Mouse (Mus musculus) common myeloid progenitor, adult 5-6 weeks (primary cell): ENCODE measurements around the gene Cenpp. TPM values are rescaled to one million over a fixed set of nuclear protein-coding genes. Genes with fewer than 3 reads are reported as not detected.
A peak's percentile ranks its signal among the peaks of the same experiment; 100 is the strongest.

Source experiments
- ATAC-seq: replicated peaks from 2 replicates; pipeline ENCODE4 v1.8.0; 2016; ENCODE audit warnings: low read depth, mild to moderate bottlenecking, moderate TSS enrichment, inconsistent platforms; ENCODE audit not compliant: poor library complexity, severe bottlenecking
- total RNA-seq: library from RNA; stranded (forward); fragments of 200-1000, 187-1606 nt; gene quantifications from 2 replicates; pipeline ENCODE4 v1.2.3, GENCODE M21; 2017

The Cenpp gene
- total RNA-seq, 1 experiment from 2014 or later, result 31.6 TPM

GRCm38 (mm10) chr13:49467585-49467984, 185.0 kb downstream of the Cenpp start:
- ATAC-seq, result no peak

GRCm38 (mm10) chr13:49466393-49467075, 186.1 kb downstream of the Cenpp start:
- ATAC-seq, result no peak

GRCm38 (mm10) chr13:49465875-49466274, 186.7 kb downstream of the Cenpp start:
- 0 out of 2 replicates have a peak, but pooled peaks have one; percentile 29 for ATAC-seq

- no peak for ATAC-seq
Observed at GRCm38 (mm10) chr13:49462921-49463320, 189.7 kb downstream of the Cenpp start.

GRCm38 (mm10) chr13:49461458-49462132, 191.0 kb downstream of the Cenpp start:
- no peak for ATAC-seq

GRCm38 (mm10) chr13:49460692-49461414, 191.7 kb downstream of the Cenpp start:
- ATAC-seq, result no peak

- no peak for ATAC-seq
Observed at GRCm38 (mm10) chr13:49460276-49460675, 192.3 kb downstream of the Cenpp start.

- ATAC-seq, result peak; percentile 95
Observed at GRCm38 (mm10) chr13:49449318-49449749, 203.3 kb downstream of the Cenpp start.

- no peak for ATAC-seq
Observed at GRCm38 (mm10) chr13:49444451-49444850, 208.1 kb downstream of the Cenpp start.

GRCm38 (mm10) chr13:49436170-49436569, 216.4 kb downstream of the Cenpp start:
- ATAC-seq, result no peak

GRCm38 (mm10) chr13:49435745-49436144, 216.8 kb downstream of the Cenpp start:
- ATAC-seq, result no peak

GRCm38 (mm10) chr13:49433268-49434029, 219.1 kb downstream of the Cenpp start:
- ATAC-seq, result no peak

GRCm38 (mm10) chr13:49430529-49430928, 222.1 kb downstream of the Cenpp start:
- no peak for ATAC-seq

- no peak for ATAC-seq
Observed at GRCm38 (mm10) chr13:49428042-49428675, 224.4 kb downstream of the Cenpp start.

GRCm38 (mm10) chr13:49426736-49427135, 225.8 kb downstream of the Cenpp start:
- ATAC-seq, result no peak

- ATAC-seq, result no peak
Observed at GRCm38 (mm10) chr13:49421959-49422358, 230.6 kb downstream of the Cenpp start.

GRCm38 (mm10) chr13:49421606-49421917, 231.0 kb downstream of the Cenpp start:
- ATAC-seq, result peak; percentile 26

GRCm38 (mm10) chr13:49420754-49421605, 231.6 kb downstream of the Cenpp start, which contains the start of gene Ippk:
Ippk (plus strand) TSS chr13:49421249.
- peak; percentile 98 for ATAC-seq
